In genomic region chr19:53536251-53536650, GRCm38 (mm10) we compare ENCODE assay signal across 29 mouse cellular contexts. TPM values are rescaled to one million over a fixed set of nuclear protein-coding genes. Genes with fewer than 3 reads are reported as not detected.
A peak's percentile ranks its signal among the peaks of the same experiment; 100 is the strongest.
DNase-seq lines count a peak whose midpoint lies in the region; ATAC-seq and TF ChIP-seq lines count a peak whose summit lies in the region.
"Had no signal": no experiment of that assay in that cellular context is flagged by ENCODE, and none has a peak within 500 bp of the region (broad histone marks: within the 10 kb centered on the region; RNA-seq: fewer than 3 reads in every experiment).

No protein-coding gene starts in this region.

- H3K9ac ChIP-seq in intestine, postnatal 0 days (ENCODE audit: low read depth, low read length): no peak overlapping the region
- H3K9ac ChIP-seq in intestine, embryonic 15.5 days: no peak overlapping the region
- H3K9ac ChIP-seq: embryonic facial prominence, embryonic 13.5 days; forebrain, embryonic 12.5 days; heart, embryonic 15.5 days; hindbrain, embryonic 13.5 days; kidney, embryonic 15.5 days; limb, embryonic 13.5 days; lung, embryonic 15.5 days; midbrain, embryonic 15.5 days had no signal

- no peaks in the 10 kb centered on the region for H3K27me3 ChIP-seq in intestine, postnatal 0 days (replicated peaks; ENCODE audit: control insufficient read depth, insufficient read depth, low read length)
- H3K27me3 ChIP-seq in intestine, embryonic 15.5 days (replicated peaks): no peaks in the 10 kb centered on the region
- peaks cover 13% of the 10 kb centered on the region for H3K27me3 ChIP-seq in E14TG2a.4 (ENCODE audit: insufficient read depth, low read length)
- no peaks in the 10 kb centered on the region for H3K27me3 ChIP-seq in small intestine, adult 2 months (ENCODE audit: control insufficient read depth, insufficient read depth, low read length)
- H3K27me3 ChIP-seq: heart, embryonic 15.5 days; lung, embryonic 15.5 days had no signal

- TF ChIP-seq CTCF in intestine, postnatal 0 days (IDR thresholded peaks at IDR 0.05; ENCODE audit: low read depth): no peak
- TF ChIP-seq CTCF in E14TG2a.4 (conservative IDR thresholded peaks at IDR 0.05; ENCODE audit: low read length): no peak
- no peak for TF ChIP-seq CTCF in small intestine, adult 2 months (IDR thresholded peaks at IDR 0.05; ENCODE audit: extremely low read depth, insufficient read length, insufficient replicate concordance, low read depth, low read length)

- ATAC-seq in intestine, postnatal 0 days: no peak
- ATAC-seq in intestine, embryonic 15.5 days: no peak
- ATAC-seq: midbrain, embryonic 15.5 days had no signal

- no peak for TF ChIP-seq POLR2A in small intestine, adult 2 months (IDR thresholded peaks at IDR 0.05; ENCODE audit: low read depth, low read length)

- no peak overlapping the region for H3K4me3 ChIP-seq in intestine, postnatal 0 days (ENCODE audit: low read depth, low read length)
- H3K4me3 ChIP-seq in intestine, embryonic 15.5 days (replicated peaks): no peak overlapping the region
- H3K4me3 ChIP-seq in E14TG2a.4 (replicated peaks; ENCODE audit: low read length): 0 out of 2 replicates have a peak overlapping the region, but pooled peaks have one; percentile 3
- H3K4me3 ChIP-seq in small intestine, adult 2 months (ENCODE audit: low read depth, low read length): no peak overlapping the region
- H3K4me3 ChIP-seq: embryonic facial prominence, embryonic 13.5 days; erythroblast, embryonic 14.5 days; forebrain, embryonic 12.5 days; heart, embryonic 10.5 days; heart, embryonic 15.5 days; hindbrain, embryonic 13.5 days; kidney, embryonic 15.5 days; layer of hippocampus, adult 2 months; limb, embryonic 13.5 days; lung, embryonic 15.5 days; midbrain, embryonic 10.5 days; midbrain, embryonic 15.5 days had no signal

- H3K27ac ChIP-seq in intestine, postnatal 0 days (ENCODE audit: low read depth, low read length): peak overlapping the region; percentile 51; the same call in 1 of the 2 replicates
- no peak overlapping the region for H3K27ac ChIP-seq in intestine, embryonic 15.5 days
- H3K27ac ChIP-seq in small intestine, adult 2 months (ENCODE audit: insufficient read depth, low read depth, low read length): 0 out of 2 replicates have a peak overlapping the region, but pooled peaks have one; percentile 12
- H3K27ac ChIP-seq: embryonic facial prominence, embryonic 13.5 days; forebrain, embryonic 12.5 days; heart, embryonic 10.5 days; heart, embryonic 15.5 days; hindbrain, embryonic 13.5 days; kidney, embryonic 15.5 days; layer of hippocampus, adult 2 months; limb, embryonic 13.5 days; lung, embryonic 15.5 days; midbrain, embryonic 10.5 days; midbrain, embryonic 15.5 days; stomach, postnatal 0 days had no signal

- no peak overlapping the region for H3K4me2 ChIP-seq in intestine, postnatal 0 days (replicated peaks; ENCODE audit: low read depth)
- no peak overlapping the region for H3K4me2 ChIP-seq in intestine, embryonic 15.5 days (replicated peaks)
- H3K4me2 ChIP-seq: embryonic facial prominence, embryonic 13.5 days; forebrain, embryonic 12.5 days; heart, embryonic 15.5 days; hindbrain, embryonic 13.5 days; kidney, embryonic 15.5 days; limb, embryonic 13.5 days; liver, embryonic 11.5 days; lung, embryonic 15.5 days; midbrain, embryonic 15.5 days had no signal

- H3K9me3 ChIP-seq in intestine, postnatal 0 days (ENCODE audit: control insufficient read depth): no peaks in the 10 kb centered on the region
- no peaks in the 10 kb centered on the region for H3K9me3 ChIP-seq in intestine, embryonic 15.5 days
- H3K9me3 ChIP-seq in E14TG2a.4 (ENCODE audit: low read length): no peaks in the 10 kb centered on the region
- H3K9me3 ChIP-seq: embryonic facial prominence, embryonic 13.5 days; forebrain, embryonic 12.5 days; heart, embryonic 10.5 days; heart, embryonic 15.5 days; hindbrain, embryonic 13.5 days; kidney, embryonic 15.5 days; limb, embryonic 13.5 days; lung, embryonic 15.5 days; midbrain, embryonic 10.5 days; midbrain, embryonic 15.5 days had no signal

- peaks cover 39% of the 10 kb centered on the region for H3K36me3 ChIP-seq in intestine, postnatal 0 days (ENCODE audit: control insufficient read depth, insufficient read depth)
- H3K36me3 ChIP-seq in intestine, embryonic 15.5 days: peaks cover 8% of the 10 kb centered on the region
- H3K36me3 ChIP-seq in E14TG2a.4 (ENCODE audit: insufficient read depth, low read length): peaks cover 85% of the 10 kb centered on the region
- peaks cover 42% of the 10 kb centered on the region for H3K36me3 ChIP-seq in small intestine, adult 2 months (ENCODE audit: control insufficient read depth, insufficient read depth, low read length)
- H3K36me3 ChIP-seq: forebrain, embryonic 12.5 days; hindbrain, embryonic 13.5 days; lung, embryonic 15.5 days; midbrain, embryonic 15.5 days had no signal

- peak; percentile 57 for DNase-seq in CD4-positive, CD25-positive, alpha-beta regulatory T cell, adult 2 months (ENCODE audit: low read depth, low spot score)
- DNase-seq in c-Kit-positive CD71-positive TER-119-positive erythroid progenitor cells, embryonic 14.5 days (ENCODE audit: low spot score): no peak
- DNase-seq in urinary bladder, adult 18-20 months (ENCODE audit: low spot score in 2 of 2): no peak
- DNase-seq: adrenal gland, postnatal 25 days; embryo, embryonic 11 days; gastrocnemius, postnatal 25 days; heart, adult 11 months; heart, postnatal 4 days; kidney, adult 11 months; kidney, postnatal 36 days; right cerebral cortex, adult 18-20 months had no signal

- WGBS in intestine, postnatal 0 days: 79% methylated on average over 6 of the region's 6 CpGs
- WGBS in intestine, embryonic 15.5 days: 86% methylated on average over 6 of the region's 6 CpGs
- 79% methylated on average over 6 of the region's 6 CpGs for WGBS in small intestine, adult 2 months

- 0 out of 2 replicates have a peak, but pooled peaks cover 7% of the 10 kb centered on the region for H3K4me1 ChIP-seq in intestine, postnatal 0 days (replicated peaks; ENCODE audit: control insufficient read depth, insufficient read depth, low read length)
- peaks cover 12% of the 10 kb centered on the region for H3K4me1 ChIP-seq in intestine, embryonic 15.5 days (replicated peaks)
- H3K4me1 ChIP-seq in E14TG2a.4 (replicated peaks; ENCODE audit: low read depth, low read length): peaks cover 58% of the 10 kb centered on the region
- peaks cover 28% of the 10 kb centered on the region for H3K4me1 ChIP-seq in small intestine, adult 2 months (ENCODE audit: control insufficient read depth, insufficient read depth, insufficient read length, low read length)
- H3K4me1 ChIP-seq: midbrain, embryonic 15.5 days had no signal

RNA-seq across cellular contexts. Expression of gene Dusp5, which starts 7.3 kb away (rescaled TPM):
- polyA plus RNA-seq in intestine, postnatal 0 days (2015; fragmentation: Nextera tagmentation; extraction: Ambion mirVana): 12.4 and 14.6 TPM in 2 replicates
- polyA plus RNA-seq in intestine, embryonic 15.5 days (2015; fragmentation: Nextera tagmentation; extraction: Ambion mirVana): 8.7 and 9.0 TPM in 2 replicates
- 18.0 and 28.5 TPM in 2 replicates for polyA plus RNA-seq in small intestine, adult 2 months (2012; rRNA removed)

RNA-seq across cellular contexts. Expression of gene Nutf2-ps1, which starts 52.6 kb away (rescaled TPM):
- polyA plus RNA-seq in intestine, postnatal 0 days (2015; fragmentation: Nextera tagmentation; extraction: Ambion mirVana): 105 and 125 TPM in 2 replicates
- polyA plus RNA-seq in intestine, embryonic 15.5 days (2015; fragmentation: Nextera tagmentation; extraction: Ambion mirVana): 366 and 397 TPM in 2 replicates
- polyA plus RNA-seq in small intestine, adult 2 months (2012; rRNA removed): 36.8 and 48.9 TPM in 2 replicates
